Mouse (Mus musculus) thymus, postnatal 4 days (tissue): ENCODE results near the gene Nt5c1a.
"Not testable (repeated sequence)": the region's sequence is repeated elsewhere in the genome, so short reads cannot be mapped to it uniquely, and the experiment has no call there.

Experiments
- DNase-seq: peaks from one replicate; pipeline ENCODE4 v3.0.0; 2021

Gene Nt5c1a

DNA sequence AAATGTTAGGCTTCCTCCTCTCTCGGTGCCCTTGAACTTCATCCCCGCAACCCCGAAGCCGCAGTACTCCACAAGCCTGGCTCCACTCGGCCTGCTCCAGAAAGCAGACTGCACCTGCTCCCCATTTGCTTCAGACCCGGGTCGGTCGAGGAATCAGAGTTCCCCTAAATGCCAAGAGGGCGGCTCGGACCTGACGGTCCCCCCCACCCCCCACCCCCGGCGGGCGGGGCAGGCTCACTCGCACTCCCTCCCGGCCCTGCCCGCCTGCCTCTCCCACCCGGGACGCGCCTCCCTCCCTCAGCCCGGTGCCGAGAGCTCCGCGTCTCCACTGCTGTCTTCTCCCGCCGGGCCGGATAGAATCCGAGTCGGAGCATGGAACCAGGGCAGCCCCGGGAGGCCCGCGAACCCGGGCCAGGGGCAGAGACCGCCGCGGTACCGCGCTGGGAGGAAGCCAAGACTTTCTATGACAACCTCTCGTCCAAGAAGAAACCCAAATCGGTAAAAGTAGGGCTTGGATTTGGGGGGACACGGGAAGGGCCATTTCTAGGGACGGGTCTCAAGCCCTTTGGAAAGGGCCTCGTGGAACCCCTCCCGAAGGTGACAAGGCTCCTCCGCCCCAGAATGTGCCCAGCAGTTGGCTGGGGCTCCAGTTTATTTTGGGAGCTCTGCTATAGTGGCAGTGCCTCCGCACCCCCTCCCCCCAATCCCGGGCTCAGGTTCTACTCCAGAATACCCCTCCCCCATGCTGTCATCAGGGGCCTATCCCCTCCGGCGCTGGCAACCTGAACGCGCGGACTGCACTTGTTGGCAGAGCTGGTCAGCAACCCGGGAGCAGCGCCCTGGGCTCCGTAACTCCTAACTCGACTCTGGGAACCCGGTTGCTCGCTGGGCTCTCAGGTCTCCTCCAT, at the start of gene Nt5c1a:
TSS of gene Nt5c1a (plus strand) at position 319 of the 908 bp plus-strand sequence.
- no peak for DNase-seq

DNA sequence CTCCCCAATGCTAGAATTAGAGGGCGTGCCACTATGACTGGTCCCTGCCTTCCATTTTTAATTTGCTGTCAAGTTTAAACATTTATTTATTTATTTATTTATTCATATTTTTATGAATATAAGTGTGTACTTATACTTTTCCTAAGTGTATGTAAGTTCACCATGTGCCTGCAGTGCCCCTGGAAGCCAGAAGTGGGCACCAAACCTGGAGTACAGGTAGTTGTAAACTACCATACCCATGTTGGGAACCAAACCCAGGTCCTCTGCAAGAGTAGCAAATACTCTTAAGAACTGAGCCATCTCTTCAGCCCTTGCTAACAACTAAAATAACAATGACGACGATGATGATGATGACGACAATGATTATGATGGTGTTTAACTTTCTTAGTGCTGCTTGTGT, 49.3 kb upstream of the Nt5c1a start:
- DNase-seq, result peak; percentile 26

DNA sequence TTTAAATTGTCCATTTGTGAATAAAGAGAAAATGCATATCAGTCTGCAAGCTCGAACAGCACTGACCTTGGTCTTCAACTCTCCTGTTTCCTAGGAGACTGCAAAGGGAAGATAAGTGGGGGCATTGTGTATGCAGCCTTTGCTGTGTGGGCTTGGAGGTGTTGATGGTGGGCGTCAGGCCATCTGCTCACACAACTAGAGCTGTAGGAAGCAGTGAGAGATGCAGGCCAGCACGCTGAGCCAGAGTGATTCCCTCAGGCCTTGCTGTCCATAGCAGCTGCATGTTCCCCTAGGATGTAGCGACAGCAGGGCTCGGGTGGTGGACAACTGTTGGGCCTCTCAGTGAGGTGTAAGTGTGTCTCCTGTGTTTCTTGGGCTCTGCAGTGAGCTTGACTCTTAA, 48.3 kb upstream of the Nt5c1a start:
- no peak for DNase-seq

DNA sequence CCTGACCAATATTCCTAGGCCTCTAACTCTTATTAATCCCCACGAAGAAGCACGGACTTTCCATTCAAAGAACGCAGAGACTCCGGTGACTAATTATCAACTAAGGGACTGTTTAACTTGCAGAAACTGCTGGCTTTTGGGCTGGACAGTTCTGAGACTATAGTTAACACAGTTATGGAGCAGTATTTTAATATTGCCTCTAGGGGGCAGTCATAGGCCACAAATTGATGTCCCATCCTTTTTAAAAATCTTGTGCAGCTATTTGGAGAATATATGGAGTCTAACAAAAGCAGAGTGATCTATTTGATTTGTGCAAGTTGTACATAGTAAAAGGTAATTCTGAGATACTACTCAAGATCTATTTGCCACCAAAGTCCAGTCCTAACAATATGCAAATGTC, 46.3 kb upstream of the Nt5c1a start:
- DNase-seq, result no peak

DNA sequence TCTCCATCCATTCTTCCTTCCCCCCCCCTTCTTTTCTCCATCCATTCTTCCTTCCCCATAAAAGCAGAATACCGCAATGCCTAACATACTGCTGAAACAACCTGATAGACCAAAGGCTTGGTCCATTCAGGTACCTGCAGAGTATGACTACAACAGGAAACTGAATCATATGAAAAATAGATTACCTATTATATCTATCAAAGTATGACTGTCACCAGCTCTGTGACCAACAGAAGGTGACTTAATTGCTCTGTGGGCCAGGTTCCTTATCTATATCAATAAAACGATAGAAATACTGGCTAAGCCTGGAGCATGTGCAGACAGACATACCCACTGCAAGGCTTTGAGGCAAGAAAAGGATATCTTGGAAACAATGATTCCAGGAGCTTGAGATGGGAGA, 45.9 kb upstream of the Nt5c1a start:
- DNase-seq, result no peak

DNA sequence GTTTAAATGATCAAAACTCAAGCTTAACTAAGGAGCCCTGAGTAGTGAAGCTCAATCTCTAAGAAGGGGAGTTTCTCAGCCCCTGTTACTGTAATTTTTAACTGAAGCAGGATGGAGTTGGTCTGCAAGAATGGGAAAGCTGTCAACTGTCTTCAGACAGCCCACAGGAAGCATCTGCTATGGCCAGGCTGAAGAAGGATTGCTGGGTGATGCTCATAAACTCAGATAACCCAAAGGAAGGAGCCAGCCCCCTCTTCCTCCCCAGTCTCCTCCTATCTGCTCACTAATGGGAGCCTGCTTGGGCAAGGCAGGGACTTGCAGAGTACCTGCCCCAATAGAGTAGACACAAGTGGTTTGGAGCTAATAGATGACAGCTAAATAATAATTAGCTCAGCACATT, 45.5 kb upstream of the Nt5c1a start:
- no peak for DNase-seq

DNA sequence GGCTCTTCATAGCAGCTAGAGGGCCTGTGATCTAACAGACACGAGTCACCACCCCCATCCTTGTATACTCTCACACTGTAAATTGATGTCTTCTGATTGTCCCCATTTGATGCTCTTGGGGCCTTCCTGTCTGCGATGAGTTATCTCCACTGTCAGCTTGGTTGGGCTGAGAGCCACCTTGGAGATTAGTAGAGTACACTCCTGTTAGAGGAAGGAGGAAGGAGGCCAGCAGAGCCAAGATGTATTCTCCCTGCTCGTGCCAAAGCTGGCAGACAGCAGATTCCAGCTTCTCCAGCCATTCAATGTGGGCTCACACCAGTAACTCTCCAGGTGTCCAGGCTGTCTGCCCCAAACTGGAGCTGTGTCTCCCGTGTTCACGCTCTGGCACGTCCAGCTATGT, 40.7 kb upstream of the Nt5c1a start:
- DNase-seq, result no peak

DNA sequence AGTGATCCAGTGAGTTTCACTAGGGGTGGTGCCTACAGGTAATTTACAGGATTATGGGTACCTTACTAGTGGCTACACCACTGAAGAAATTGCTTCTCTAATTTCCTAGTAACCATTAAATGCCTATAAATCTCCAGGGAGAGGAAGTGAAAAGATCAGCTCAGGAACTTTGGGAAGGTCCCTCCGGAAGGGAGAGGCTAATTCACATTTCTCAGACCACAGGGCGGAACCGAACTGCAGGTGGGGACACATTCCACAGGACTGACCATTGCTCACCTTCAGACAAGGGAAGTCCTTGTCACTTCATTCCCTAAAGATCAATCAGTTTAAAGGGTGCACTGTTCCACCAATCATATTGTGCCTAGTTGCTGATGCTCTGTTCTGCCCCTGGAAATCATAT, 40.1 kb upstream of the Nt5c1a start:
- not testable (repeated sequence) for DNase-seq

DNA sequence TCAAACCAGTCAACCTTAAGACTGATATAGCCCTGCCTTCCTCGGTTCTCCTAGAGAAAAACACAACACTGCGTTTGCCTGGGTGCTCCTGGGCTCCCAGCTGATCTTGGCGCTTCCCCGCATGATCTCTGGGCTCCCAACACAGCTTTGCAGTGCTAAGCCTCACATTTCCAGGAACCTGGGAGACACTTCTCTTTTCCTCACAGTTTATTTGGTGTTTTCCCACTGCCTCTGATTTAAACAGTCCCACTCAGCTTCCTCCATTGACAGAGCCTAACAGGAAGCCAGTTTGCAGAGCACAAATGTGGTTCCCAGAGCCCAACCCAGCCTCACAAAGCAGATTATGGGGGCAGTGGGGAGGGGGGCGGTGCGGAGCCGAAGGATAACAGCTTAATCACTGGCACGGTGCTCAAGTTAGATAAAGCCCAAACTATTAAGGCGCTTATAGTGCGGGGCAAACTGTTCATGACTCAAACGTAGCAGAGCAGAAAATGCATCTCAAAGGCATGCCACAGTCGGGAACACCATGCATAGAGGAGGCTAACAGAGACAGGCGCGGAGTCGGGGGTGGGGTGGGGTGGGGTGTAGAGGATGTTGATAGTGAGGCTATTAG, 38.9 kb upstream of the Nt5c1a start:
- DNase-seq, result no peak

DNA sequence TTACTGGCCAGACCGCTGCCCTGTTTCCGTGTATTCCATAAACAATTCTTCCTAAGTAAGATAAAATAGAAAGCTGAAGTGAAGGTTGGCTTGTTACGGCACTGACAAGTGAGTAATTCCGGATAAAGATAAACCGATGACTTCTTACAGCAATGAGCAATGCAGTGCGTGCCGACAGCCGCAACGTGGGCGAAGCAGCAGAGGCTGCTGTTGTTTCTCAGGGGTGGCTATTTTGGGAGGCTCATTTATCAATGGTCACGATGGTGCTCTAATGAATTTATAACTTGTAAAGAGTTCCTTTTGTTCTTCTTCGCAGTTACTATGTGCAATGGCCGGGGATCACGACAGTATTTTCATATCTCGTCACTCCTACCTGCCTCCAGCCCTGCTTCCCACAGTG, 37.1 kb upstream of the Nt5c1a start:
- no peak for DNase-seq

DNA sequence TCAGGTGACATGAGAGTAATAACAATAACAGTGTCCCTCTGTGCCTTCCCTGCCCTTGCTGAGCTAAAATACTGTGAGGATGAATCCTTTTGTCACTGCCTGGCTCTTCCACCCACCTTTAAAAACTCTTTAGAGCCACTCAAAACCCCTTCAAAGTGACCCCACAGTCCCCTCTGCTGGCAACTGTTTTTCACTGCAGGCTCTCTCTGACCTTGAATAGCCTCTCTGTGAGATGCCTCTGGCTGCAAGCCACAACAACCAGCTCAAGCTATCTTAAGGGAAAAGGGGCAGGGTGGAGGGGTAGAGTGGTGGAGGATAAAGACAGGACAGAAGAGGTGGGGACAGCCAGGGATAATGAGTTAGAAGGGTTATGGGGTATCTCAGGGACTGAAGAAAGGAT, 29.5 kb upstream of the Nt5c1a start:
- DNase-seq, result no peak

DNA sequence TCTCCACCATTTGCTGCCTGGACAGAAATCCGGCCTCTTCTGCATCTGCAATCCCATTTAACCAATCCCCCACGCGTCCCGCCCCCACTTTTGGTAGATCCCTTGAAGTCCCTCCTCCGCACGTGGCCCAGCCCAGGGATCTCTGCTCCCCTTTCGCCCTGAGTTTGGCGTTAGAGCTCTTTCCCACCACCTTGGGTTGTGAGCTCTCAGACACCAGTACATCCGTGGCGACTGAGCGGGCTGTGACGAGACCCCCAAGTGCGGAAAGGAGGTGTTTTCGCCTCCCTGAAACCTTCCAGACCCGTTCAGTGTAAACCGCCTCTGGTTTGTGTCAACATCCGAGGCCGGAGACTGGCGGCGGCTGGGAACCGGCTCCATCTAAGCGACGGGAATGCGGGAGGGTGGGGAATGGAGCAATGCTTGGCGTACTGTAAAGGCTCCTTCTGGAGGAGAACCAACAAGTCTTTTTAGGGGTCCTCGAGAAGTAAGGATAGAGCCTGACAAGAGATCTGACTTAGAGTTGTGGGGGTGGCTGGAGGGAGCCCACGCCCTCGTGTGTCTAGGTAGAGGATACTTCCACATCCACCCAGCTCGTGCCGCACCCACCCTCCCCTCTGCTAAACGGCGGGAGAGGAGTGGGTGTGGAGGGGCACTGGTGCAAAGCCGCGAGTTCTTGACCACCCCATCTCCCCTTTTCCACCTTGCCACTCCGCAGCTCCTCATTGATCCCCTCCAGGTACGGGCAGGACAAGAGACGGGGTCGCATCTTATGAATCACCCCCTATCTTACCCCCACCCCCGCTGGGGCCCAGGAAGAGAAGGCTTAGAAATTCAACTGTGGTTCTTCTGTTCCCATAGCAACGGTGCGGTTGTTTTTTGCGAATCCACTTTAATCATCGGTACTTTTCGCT, 18.7 kb upstream of the Nt5c1a start, which contains the start of gene Hpcal4:
TSS of gene Hpcal4 (plus strand) at position 900 of the 911 bp plus-strand sequence.
- no peak for DNase-seq

DNA sequence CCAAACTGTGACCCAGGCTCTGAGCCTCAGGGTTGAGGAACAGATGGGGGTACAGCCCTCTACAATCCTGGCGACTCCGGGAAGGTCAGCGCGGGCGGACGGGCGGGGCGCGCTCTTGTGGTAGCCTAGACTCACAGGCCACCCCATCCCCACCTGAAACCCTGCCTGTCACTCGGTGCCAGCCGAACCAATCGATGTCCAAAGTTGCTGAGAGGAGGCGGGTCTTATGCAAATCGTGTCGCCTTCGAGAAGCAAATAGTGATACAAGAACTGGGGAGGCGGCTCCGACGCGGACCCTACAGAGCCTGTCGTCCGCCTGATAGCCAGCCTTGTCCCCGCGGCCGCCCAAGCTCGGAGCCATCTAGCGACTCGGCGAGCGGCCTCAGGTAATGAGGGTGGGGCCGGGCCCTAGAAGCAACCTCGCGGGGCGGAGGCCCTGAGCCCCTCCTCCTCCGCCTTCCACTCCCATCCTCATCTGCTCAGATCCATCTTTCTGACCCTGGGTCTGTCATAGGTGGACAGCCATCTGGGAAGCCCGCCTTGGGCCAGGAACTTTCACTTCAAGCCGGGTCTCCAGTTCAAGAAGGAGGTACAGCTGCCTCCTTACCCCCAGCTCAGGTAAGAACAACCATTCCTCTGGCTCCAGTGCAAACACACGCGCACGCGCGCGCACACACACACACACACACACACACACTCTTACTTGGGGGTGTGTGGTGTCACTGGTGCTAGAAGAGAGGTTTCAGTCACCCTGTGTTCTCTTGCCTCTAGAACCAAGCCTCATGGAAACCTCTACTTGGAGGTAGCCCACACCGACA, 17.9 kb upstream of the Nt5c1a start:
- DNase-seq, result peak; percentile 59

DNA sequence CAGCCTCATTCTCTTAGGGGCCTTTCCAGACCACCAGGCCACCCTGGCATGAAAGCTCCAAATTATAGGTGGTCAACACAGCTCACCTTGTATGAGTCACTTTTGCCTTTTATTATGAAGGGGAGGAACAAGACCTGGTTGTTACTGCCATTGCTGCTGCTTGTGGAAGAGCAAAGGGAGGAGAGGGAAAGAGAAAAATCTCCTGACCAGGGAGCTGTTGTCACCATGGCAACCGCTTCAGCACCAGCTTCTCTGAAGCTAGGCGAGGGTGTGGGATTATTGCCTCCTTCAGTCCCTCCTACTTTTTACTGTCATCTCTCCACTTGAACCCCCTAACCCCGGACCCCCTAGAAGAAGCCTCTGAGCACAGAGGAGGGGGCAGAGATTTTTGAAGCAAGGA, 16.5 kb upstream of the Nt5c1a start:
- DNase-seq, result no peak

DNA sequence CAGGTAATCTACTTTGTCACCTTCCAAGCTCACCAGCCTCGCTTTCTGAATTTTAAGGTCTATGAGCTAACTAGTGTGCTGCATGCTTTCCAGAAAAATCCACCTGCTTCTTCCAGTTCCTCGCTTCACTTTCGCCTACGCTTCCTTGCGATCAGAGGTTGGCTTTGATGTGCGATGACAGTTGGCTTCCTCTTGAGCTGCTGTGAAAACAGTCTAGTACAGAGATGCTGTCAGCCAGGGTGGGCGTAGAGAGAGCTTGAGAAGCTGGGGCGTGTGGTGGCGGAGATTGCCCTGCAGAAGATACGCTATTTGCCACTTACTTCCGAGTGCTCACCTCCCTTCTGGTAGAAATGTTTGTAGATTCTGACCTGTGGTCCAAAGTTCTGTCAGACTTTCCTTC, 9.0 kb upstream of the Nt5c1a start:
- DNase-seq, result no peak

DNA sequence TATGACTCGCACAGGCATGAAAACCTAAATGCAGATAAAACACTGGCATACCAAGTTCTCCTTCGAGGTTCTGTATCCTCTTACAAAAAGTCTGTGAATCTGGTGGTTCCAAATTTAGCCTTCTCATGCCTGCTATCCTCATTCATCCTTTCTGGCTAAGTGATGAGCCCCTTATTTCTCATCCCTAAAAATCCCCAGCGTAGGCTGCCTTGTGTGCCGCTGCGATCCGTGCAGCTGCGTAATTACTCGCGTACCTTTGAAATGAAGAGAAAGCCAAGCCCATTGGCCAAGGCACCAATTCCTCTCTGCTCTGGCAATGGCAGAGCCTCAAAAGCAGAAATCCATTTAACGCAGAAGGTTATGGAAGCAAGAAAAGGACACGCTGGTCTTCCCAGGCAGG, 7.5 kb upstream of the Nt5c1a start:
- DNase-seq, result no peak

DNA sequence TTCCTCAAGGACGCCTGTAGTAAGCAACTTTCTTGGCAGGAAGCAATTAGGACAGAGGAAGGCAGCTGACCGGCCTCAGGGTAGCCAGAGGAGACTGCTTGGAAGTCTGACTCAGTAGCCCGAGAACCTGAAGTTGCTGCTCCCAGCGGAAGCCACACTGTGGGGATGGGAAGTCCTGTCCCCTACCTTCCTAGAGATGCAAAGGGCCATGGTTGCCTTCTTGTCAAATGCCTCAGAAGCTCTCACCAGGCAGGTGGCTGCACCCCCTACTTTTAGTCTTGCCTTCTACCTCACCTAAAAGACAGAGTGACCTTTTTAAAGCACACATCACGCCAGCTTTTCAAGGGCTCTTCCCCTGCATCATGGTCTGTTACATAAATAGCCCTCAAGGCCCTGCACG, 4.6 kb upstream of the Nt5c1a start:
- no peak for DNase-seq

DNA sequence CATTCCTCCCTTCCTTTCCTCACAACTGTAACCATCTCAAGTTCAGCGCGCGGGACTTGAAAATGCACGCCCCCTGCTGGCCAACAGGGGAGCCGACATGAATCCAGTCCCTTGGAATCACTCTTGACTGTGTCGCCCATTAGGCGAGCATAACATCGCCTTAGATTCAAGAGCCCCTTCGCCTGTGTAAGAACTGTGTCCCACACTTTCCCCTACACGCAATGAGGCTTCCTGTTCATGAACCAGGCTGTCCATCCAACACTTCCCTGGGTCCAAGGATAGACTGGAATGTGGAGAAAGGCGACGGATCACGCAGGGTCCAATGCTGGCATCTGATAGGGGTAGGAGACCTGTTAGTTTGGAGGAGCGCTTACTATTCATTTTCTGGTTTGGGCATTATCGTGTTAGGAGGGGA, 526 bp upstream of the Nt5c1a start:
- DNase-seq, result peak; percentile 76

DNA sequence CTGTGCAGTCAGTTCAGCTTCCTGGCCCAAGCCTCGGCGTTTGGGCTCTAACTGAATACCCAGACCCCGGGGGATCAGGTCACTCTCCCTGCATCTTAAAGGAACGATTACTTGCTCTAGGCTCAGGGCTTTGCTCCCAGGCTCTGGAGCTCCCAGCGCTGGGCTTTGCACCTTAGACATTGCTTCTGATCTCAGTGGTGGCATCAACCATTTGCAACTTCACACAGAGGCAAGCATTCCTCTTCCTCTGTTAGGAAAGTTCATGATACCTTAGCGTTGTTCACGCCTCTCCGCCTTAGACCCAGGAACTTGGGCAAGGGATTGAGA, 753 bp downstream of the Nt5c1a start:
- DNase-seq, result no peak

DNA sequence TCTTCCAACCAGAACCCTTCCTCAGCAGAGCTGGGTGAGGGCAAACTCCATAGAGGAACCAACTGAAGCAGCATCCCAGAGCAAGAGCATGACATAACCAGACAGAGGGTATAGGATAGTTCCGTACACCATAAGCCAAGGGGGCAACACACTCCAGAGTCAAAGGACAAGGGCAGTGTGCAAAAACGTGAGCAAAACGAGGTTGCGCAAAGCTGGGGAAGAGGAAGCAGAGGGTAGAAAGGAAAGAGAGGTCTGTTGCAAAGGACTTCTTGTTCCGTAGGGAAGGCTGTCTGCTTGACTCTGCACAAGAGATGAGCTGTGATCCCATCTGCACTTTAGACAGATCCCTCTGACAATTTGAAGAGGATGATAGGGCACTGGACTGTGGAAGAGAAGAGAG, 6.0 kb downstream of the Nt5c1a start:
- DNase-seq, result no peak

DNA sequence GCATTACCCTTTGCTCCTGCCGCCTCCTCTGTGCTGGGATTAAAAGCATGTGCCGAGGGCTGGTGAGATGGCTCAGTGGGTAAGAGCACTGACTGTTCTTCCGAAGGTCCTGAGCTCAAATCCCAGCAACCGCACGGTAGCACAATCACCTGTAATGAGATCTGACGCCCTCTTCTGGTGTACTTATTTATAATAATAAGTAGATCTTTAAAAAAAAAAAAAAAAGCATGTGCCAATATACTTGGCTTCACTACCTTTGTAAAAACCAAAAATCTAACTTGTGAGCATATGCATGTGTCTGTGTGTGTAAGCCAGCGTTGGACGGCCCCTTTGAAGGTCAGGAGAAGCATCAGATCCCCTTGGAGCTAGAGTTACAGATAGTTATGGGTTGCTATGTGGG, 9.7 kb downstream of the Nt5c1a start:
- no peak for DNase-seq

DNA sequence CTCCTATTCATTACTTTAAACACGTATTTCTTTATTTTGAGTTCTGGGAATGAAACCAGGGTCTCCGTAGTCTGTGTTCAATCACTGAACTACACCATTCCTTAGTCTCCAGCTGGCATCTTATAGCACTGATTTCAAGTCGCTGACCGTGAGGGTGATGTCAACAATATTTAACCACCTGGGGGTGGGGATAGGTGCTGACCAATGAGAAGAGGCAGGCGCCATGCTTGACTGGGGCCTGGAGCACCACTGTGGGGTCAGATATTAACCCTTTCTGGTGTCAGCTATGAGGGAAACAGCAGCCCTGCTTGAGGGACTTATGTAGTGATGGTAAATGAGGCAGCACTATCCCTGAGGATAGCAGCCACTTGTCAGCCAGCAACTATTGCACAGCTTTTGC, 10.1 kb downstream of the Nt5c1a start:
- DNase-seq, result no peak

DNA sequence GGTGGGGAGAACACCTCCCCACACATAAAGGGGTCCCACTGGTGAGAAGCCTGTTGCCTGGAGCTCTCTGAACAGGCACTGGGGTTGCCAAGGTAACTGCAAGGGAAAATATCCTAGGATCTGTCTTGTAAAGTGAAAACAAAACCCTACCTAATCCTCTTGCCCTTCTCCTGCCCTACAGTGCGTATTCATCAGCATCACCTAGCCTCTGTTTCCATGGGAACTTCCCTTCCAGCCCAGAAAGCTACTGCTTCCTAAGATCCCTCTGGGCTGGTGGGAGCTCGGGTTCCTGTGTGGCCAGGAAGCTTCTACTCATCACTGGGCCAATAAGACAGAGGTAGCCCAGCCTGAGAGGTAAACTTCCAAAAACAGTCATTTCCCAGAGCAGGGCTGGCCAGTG, 11.0 kb downstream of the Nt5c1a start:
- DNase-seq, result no peak
